Mouse (Mus musculus) liver, embryonic 11.5 days (tissue): Measurements from ENCODE around the gene Wnt11. TPM values are rescaled to one million over a fixed set of nuclear protein-coding genes. Genes with fewer than 3 reads are reported as not detected.

Experiments
- ATAC-seq: fragments of 200-750 bp; cut with Nextera tagmentation; replicated peaks from 2 replicates; pipeline ENCODE4 v1.8.0; 2017; ENCODE audit warnings: moderate number of reproducible peaks, mild to moderate bottlenecking, moderate TSS enrichment, moderate library complexity; ENCODE audit not compliant: low FRiP score
- DNase-seq: peaks from one replicate; pipeline ENCODE4 v3.0.0-alpha.2; 2017; ENCODE audit warnings: low spot score
- H3K27ac ChIP-seq: fragments of 300-500 bp; sonication (generic); 2 replicates; pipeline ENCODE4 v1.5.1; 2014; ENCODE audit warnings: mild to moderate bottlenecking, low read depth, low read length, control low read depth
- H3K27me3 ChIP-seq: fragments of 300-500 bp; sonication (generic); replicated peaks from 2 replicates; pipeline ENCODE4 v1.6.1; 2014; ENCODE audit warnings: low read length, mixed read lengths; ENCODE audit not compliant: control insufficient read depth, insufficient read depth
- H3K36me3 ChIP-seq: fragments of 300-500 bp; sonication (generic); 2 replicates; pipeline ENCODE4 v1.6.1; 2014; ENCODE audit warnings: mild to moderate bottlenecking, low read length, moderate library complexity, mixed read lengths; ENCODE audit not compliant: control insufficient read depth, insufficient read depth
- H3K4me1 ChIP-seq: fragments of 300-500 bp; sonication (generic); replicated peaks from 2 replicates; pipeline ENCODE4 v1.6.1; 2014; ENCODE audit warnings: low read length, mixed read lengths; ENCODE audit not compliant: control insufficient read depth, insufficient read depth
- H3K4me2 ChIP-seq: fragments of 300-500 bp; sonication (generic); 2 replicates; pipeline ENCODE4 v1.6.1; 2014; ENCODE audit warnings: mild to moderate bottlenecking, control low read depth, moderate library complexity
- H3K4me3 ChIP-seq: fragments of 300-500 bp; sonication (generic); 2 replicates; pipeline ENCODE4 v1.5.1; 2014; ENCODE audit warnings: low read depth, low read length, control low read depth
- H3K9ac ChIP-seq: fragments of 300-500 bp; sonication (generic); 2 replicates; pipeline ENCODE4 v1.6.1; 2014; ENCODE audit warnings: low read depth, low read length, control low read depth
- H3K9me3 ChIP-seq: fragments of 300-500 bp; sonication (generic); 2 replicates; pipeline ENCODE4 v1.6.1; 2016; ENCODE audit warnings: low read length, inconsistent platforms, mixed read lengths; ENCODE audit not compliant: control insufficient read depth
- whole genome bisulfite sequencing: fragments of 180-500 bp; shearing (Covaris S2); extraction: QIAGEN DNeasy Blood & Tissue Kit; methylation state at CpG from one replicate; pipeline ENCODE4 v1.1.7; 2014; 5-methylcytosine and 5-hydroxymethylcytosine counted together
- polyA plus RNA-seq: library from polyadenylated mRNA; unstranded; fragments of >200 nt; fragmentation: Nextera tagmentation; extraction: Ambion mirVana; gene quantifications from 2 replicates; pipeline ENCODE4 v1.2.1, GENCODE M21; 2014

The Wnt11 gene
- polyA plus RNA-seq, 1 experiment from 2014 or later: 8.0 TPM

DNA sequence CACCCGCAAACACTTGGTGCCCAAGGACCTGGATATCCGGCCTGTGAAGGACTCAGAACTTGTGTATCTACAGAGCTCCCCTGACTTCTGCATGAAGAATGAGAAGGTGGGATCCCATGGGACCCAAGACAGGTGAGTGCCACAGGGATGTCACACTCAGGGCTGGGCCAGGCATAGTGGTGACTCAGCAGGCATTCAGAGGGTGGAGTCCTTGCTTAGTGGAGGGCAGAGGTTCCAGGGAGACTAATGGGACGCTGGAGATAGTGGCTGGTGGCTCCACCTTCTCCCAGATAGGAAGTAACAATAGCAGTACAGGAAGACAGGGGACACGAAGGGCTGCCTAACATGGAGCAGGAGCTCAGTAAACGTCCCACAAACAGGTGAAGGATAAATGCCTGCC, 15.5 kb downstream of the Wnt11 start:
- Histone ChIP-seq H3K4me1 (peaks cover 9% of the 10 kb centered on the region), H3K9me3 (no peaks in the 10 kb centered on the region), H3K4me2 (no peak overlapping the region), H3K27ac (no peak overlapping the region), H3K4me3 (no peak overlapping the region), H3K9ac (no peak overlapping the region), H3K27me3 (peaks cover 5% of the 10 kb centered on the region; the same call in 1 of the 2 replicates), H3K36me3 (peaks cover 5% of the 10 kb centered on the region; the same call in 1 of the 2 replicates)
- no peak for ATAC-seq
- DNase-seq: no peak
- 72% methylated on average over 5 of the region's 5 CpGs for WGBS

DNA sequence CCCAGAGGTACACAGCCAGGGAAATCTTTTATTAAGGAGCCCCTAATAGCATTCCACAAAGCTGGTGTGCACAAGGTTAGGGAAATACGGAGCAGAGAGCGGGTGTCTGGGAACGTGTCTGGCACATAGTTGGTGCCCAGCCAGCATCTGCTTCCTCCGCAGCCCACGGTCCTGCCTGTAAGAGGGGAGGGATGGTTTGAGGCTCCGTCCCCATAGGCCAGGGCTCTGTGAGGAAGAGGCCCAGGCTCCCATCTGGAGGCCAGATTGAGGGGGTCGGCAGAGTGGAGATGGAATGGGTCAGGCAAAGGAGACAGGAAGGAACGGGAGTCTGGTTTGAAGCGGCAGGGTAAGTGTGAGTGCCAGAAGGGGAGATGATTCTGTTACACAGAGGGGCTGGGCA, 16.3 kb downstream of the Wnt11 start:
- H3K4me1 ChIP-seq: peaks cover 9% of the 10 kb centered on the region
- H3K4me2 ChIP-seq: no peak overlapping the region
- H3K9me3 ChIP-seq: no peaks in the 10 kb centered on the region
- H3K36me3 ChIP-seq: peaks cover 5% of the 10 kb centered on the region; the same call in 1 of the 2 replicates
- peaks cover 4% of the 10 kb centered on the region; the same call in 1 of the 2 replicates for H3K27me3 ChIP-seq
- no peak overlapping the region for H3K4me3 ChIP-seq
- H3K9ac ChIP-seq: no peak overlapping the region
- ATAC-seq (no peak), DNase-seq (no peak)
- H3K27ac ChIP-seq: no peak overlapping the region
- 63% methylated on average over 9 of the region's 9 CpGs for WGBS

DNA sequence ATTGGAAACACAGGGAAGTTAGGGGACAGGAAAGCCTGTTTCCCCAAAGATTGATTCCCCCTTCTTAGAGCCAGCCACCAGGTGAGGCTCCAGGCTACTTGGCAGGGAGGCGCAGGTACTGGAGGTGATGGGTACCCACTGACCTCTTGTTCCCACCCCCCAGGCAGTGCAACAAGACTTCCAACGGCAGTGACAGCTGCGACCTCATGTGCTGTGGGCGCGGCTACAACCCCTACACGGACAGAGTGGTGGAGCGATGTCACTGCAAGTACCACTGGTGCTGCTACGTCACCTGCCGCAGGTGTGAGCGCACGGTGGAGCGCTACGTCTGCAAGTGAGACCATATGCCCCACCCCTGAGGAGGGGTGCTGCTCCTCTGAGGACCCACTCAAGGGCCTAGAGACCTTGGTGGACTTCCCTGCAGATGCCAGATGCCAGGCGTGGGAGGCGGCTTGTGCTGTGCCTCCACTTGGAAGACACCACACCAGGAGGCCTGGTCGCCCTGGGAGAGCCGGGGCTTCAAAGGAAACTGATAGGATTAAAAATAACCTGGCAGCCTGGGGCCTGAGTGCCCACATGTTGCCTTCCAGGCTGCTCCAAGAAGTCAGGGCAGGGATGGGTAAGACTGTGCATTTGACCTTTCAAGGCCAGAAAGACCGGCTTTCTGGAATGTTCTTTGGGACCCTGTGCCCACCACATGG, 18.2 kb downstream of the Wnt11 start:
- Histone ChIP-seq H3K4me1 (peaks cover 13% of the 10 kb centered on the region), H3K9ac (no peak overlapping the region), H3K27ac (no peak overlapping the region), H3K4me2 (no peak overlapping the region), H3K36me3 (peaks cover 5% of the 10 kb centered on the region; the same call in 1 of the 2 replicates), H3K9me3 (no peaks in the 10 kb centered on the region), H3K4me3 (no peak overlapping the region), H3K27me3 (no peaks in the 10 kb centered on the region; the same call in 1 of the 2 replicates)
- ATAC-seq (no peak), DNase-seq (no peak)
- 85% methylated on average over 18 of the region's 18 CpGs for WGBS

DNA sequence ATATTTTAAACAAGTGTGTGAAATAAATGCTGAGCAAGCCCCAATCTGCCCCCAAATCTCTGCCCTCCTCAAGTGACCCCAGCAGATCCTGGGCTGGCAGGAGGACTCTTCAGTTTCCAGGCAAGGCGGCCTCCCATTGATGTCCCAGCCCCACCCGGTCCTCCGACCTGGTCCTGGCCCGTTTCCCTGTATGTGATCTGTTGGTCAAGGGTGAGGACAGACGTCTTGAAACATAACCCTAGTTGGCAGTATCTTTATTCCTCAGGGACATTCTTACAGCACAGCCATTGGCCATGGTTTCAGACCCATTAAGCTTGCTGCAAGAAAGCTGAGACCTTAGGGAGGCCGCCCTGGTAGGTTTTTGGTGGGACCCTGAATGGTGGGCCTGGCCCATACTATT, 18.9 kb downstream of the Wnt11 start:
- peaks cover 2% of the 10 kb centered on the region; the same call in 1 of the 2 replicates for H3K36me3 ChIP-seq
- WGBS: 78% methylated on average over 6 of the region's 6 CpGs
- H3K27ac ChIP-seq: no peak overlapping the region
- H3K9ac ChIP-seq: no peak overlapping the region
- no peak overlapping the region for H3K4me3 ChIP-seq
- no peaks in the 10 kb centered on the region; the same call in 1 of the 2 replicates for H3K27me3 ChIP-seq
- peaks cover 8% of the 10 kb centered on the region for H3K4me1 ChIP-seq
- DNase-seq: no peak
- H3K9me3 ChIP-seq: no peaks in the 10 kb centered on the region
- no peak for ATAC-seq
- no peak overlapping the region for H3K4me2 ChIP-seq

DNA sequence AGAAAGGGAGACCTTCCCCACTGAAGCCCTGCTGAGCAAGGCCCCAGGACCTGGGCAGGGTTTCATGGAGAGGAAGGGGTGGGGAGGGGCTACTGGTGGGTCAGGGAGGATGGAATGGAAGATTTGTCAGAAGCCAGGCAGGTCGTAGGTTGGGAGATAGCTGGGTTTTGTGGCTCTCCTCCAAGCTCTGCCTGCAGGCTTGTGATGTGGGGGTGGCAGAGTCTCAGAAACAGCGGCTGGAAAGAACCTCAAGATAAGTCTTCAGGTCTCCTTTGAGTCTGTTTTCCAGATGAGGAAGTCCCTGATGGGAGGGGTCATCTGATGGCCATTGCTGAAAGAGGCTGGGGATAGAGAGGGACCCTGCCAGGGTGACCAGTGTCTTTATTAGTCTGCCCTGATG, 20.5 kb downstream of the Wnt11 start:
- WGBS: 10% methylated on average over 2 of the region's 2 CpGs
- DNase-seq (no peak), ATAC-seq (no peak)
- Histone ChIP-seq H3K9me3 (no peaks in the 10 kb centered on the region), H3K4me1 (peaks cover 4% of the 10 kb centered on the region; the same call in 1 of the 2 replicates), H3K4me3 (no peak overlapping the region), H3K36me3 (peaks cover under 1% of the 10 kb centered on the region; the same call in 1 of the 2 replicates), H3K27ac (no peak overlapping the region), H3K27me3 (no peaks in the 10 kb centered on the region), H3K9ac (no peak overlapping the region), H3K4me2 (no peak overlapping the region)

DNA sequence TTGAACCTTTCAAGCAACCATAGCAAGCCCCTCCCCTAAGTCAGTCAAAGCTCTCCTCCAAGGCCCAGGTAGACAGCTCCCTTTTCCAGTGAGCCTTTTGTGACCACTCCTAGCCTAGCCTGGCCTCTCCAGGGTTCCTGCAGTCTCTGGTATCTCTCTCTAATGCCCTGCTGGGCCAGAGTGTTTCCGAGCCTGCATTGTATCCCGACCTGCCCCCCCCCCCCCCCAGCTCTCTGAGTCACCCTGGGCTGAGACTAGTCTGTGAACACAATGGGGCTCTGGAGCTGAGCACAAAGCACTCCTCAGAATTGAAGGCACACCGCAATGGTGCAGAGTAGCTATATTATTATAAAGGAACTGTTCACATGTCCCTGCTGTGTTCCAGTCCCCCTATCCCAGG, 21.2 kb downstream of the Wnt11 start:
- H3K4me2 ChIP-seq: no peak overlapping the region
- 30% methylated on average over 3 of the region's 3 CpGs for WGBS
- no peaks in the 10 kb centered on the region for H3K27me3 ChIP-seq
- no peak overlapping the region for H3K27ac ChIP-seq
- H3K9me3 ChIP-seq: no peaks in the 10 kb centered on the region
- DNase-seq (no peak), ATAC-seq (no peak)
- H3K4me1 ChIP-seq: 0 out of 2 replicates have a peak, but pooled peaks cover 4% of the 10 kb centered on the region
- H3K4me3 ChIP-seq: no peak overlapping the region
- no peaks in the 10 kb centered on the region for H3K36me3 ChIP-seq
- H3K9ac ChIP-seq: no peak overlapping the region

DNA sequence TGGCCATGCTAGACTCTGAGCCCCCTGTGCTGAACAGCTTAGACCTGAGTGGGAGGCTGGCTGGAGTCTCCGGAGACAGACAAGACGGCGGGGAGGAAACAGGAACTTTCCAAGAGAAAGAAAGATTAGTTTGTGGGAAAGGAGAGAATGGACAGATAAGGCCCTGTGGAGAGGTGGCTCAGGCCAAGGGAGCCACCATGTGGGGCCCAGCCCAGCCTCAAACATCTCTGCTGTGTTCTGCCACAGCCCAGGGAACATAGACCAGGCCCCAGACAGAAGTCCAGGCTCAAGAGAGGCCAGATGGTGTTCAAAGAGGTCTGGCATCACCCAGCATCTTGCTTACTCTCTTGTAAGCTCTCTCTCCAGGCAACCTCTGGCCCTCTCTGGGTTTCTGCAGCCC, 22.2 kb downstream of the Wnt11 start:
- 38% methylated on average over 3 of the region's 3 CpGs for WGBS
- Histone ChIP-seq H3K4me2 (no peak overlapping the region), H3K4me1 (0 out of 2 replicates have a peak, but pooled peaks cover 4% of the 10 kb centered on the region), H3K36me3 (no peaks in the 10 kb centered on the region), H3K4me3 (no peak overlapping the region), H3K9ac (no peak overlapping the region), H3K27me3 (peaks cover 2% of the 10 kb centered on the region; the same call in 1 of the 2 replicates), H3K27ac (peak overlapping the region; percentile 30; the same call in 1 of the 2 replicates), H3K9me3 (no peaks in the 10 kb centered on the region)
- peak; percentile 46; the same call in 1 of the 2 replicates for ATAC-seq
- DNase-seq: no peak

DNA sequence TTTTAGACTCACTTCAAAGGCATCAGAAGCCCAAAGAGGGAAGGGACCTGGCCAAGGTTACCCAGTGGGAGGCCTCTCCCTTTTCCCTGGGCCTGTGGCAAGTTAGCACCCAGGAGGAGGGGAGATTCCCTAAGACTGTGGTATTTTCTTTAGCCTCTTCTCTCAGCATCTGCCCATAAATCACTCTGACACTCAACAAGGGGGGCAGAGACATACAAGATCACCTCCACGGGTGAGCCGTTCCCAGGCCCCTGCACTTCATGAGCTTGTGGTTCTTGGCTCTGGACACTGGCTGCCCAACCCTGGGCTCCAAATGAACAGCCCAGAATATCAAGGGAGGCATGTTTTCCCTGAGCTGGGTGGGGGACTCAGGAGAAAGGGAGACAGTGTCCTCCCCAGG, 26.1 kb downstream of the Wnt11 start:
- Histone ChIP-seq H3K9ac (no peak overlapping the region), H3K4me1 (0 out of 2 replicates have a peak, but pooled peaks cover 4% of the 10 kb centered on the region), H3K4me2 (no peak overlapping the region), H3K27ac (no peak overlapping the region), H3K9me3 (no peaks in the 10 kb centered on the region), H3K36me3 (no peaks in the 10 kb centered on the region), H3K4me3 (no peak overlapping the region), H3K27me3 (peaks cover 3% of the 10 kb centered on the region; the same call in 1 of the 2 replicates)
- WGBS: 55% methylated on average over 2 of the region's 2 CpGs
- no peak for ATAC-seq
- DNase-seq: no peak

DNA sequence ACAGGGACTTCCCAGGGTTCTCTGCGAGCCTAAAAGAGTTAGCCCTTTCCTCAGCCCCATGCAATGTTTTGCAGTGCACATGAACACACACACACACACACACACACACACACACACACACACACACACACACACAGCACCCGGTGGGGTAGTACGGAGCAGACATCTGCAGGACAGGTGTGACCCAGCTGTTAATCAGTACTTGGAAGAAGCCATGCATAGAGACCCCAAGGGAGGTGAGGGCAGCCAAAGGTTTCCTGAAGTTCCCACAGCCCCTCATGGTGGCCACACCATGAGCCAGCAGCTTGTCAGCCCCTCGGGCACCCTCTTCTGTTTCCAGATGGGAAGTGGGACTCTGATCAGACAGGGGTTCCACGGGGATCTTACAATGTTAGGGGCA, 28.1 kb downstream of the Wnt11 start:
- H3K27me3 ChIP-seq: peaks cover 3% of the 10 kb centered on the region; the same call in 1 of the 2 replicates
- ATAC-seq (no peak), DNase-seq (no peak)
- no peak overlapping the region for H3K27ac ChIP-seq
- H3K4me3 ChIP-seq: no peak overlapping the region
- H3K9me3 ChIP-seq: no peaks in the 10 kb centered on the region
- no peaks in the 10 kb centered on the region for H3K36me3 ChIP-seq
- peaks cover 7% of the 10 kb centered on the region; the same call in 1 of the 2 replicates for H3K4me1 ChIP-seq
- no peak overlapping the region for H3K9ac ChIP-seq
- H3K4me2 ChIP-seq: no peak overlapping the region
- 69% methylated on average over 5 of the region's 5 CpGs for WGBS
